Mouse (Mus musculus) heart, adult 2 months (tissue): Measurements from ENCODE around the gene Agap1. TPM values are rescaled to one million over a fixed set of nuclear protein-coding genes. Genes with fewer than 3 reads are reported as not detected.

Source experiments
- DNase-seq, 2 experiments: peaks; one replicate each; pipeline ENCODE4 v3.0.0; 2021
- H3K27ac ChIP-seq: fragments of 200-600 bp; 2 replicates; pipeline ENCODE4 v1.8.1; 2022
- H3K27me3 ChIP-seq: fragments of 200-500 bp; 2 replicates; pipeline ENCODE4 v1.6.1; 2012; ENCODE audit warnings: mild to moderate bottlenecking, low read length, inconsistent platforms, mixed read lengths; ENCODE audit not compliant: control insufficient read depth, insufficient read depth
- H3K36me3 ChIP-seq: fragments of 200-500 bp; 2 replicates; pipeline ENCODE4 v1.6.1; 2012; ENCODE audit warnings: low read length, inconsistent platforms; ENCODE audit not compliant: control insufficient read depth, insufficient read depth
- H3K4me1 ChIP-seq: fragments of 200-500 bp; 2 replicates; pipeline ENCODE4 v1.6.1; 2011; ENCODE audit warnings: low read length; ENCODE audit not compliant: control insufficient read depth, insufficient read depth
- H3K4me3 ChIP-seq: fragments of 200-600 bp; 2 replicates; pipeline ENCODE4 v1.8.1; 2022
- H3K79me2 ChIP-seq: fragments of 200-500 bp; replicated peaks from 2 replicates; pipeline ENCODE4 v1.6.1; 2012; ENCODE audit warnings: mild to moderate bottlenecking, inconsistent platforms, low read length, moderate library complexity, mixed read lengths; ENCODE audit not compliant: control insufficient read depth, insufficient read depth
- H3K9ac ChIP-seq: fragments of 200-500 bp; 2 replicates; pipeline ENCODE4 v1.6.1; 2012; ENCODE audit warnings: low read depth, mild to moderate bottlenecking, control low read depth, inconsistent platforms, low read length, mixed read lengths
- CTCF ChIP-seq: fragments of 200-600 bp; IDR thresholded peaks from 2 replicates; pipeline ENCODE4 v1.8.1; 2022; ENCODE audit warnings: antibody characterized with exemption, mild to moderate bottlenecking, moderate library complexity
- EP300 ChIP-seq: fragments of 200-500 bp; IDR thresholded peaks from 2 replicates; pipeline ENCODE4 v1.6.1; 2011; ENCODE audit warnings: low read depth, low read length, control low read depth; ENCODE audit not compliant: insufficient read depth
- POLR2A ChIP-seq: fragments of 200-500 bp; IDR thresholded peaks from 2 replicates; pipeline ENCODE4 v1.6.1; 2011; ENCODE audit warnings: mild to moderate bottlenecking, low read depth, low read length, control low read depth; ENCODE audit not compliant: insufficient read depth
- WGBS: fragments of 180-500 bp; shearing (Covaris S2); methylation state at CpG from one replicate; pipeline ENCODE4 v1.1.7; 2018; 5-methylcytosine and 5-hydroxymethylcytosine counted together
- intact Hi-C: fragments of 180-260 bp; cut with DNase I; formaldehyde crosslinking; loops from one replicate; pipeline ENCODE4 v1.15.1; 2025
- polyA plus RNA-seq: library from polyadenylated mRNA; depleted of rRNA; stranded (reverse); fragments of >200 nt; gene quantifications from 2 replicates; pipeline ENCODE4 v1.2.3, GENCODE M21; 2012
- total RNA-seq, 2 experiments: library from RNA; stranded (reverse); gene quantifications; 2 replicates each; pipeline ENCODE4 v1.2.3; 2021

Agap1 gene
- total and polyA plus RNA-seq, 3 experiments = 11.4 to 62.1 (median 59.0) TPM

- Histone ChIP-seq H3K4me1 (peaks cover 4% of the 10 kb centered on the region), H3K79me2 (no peaks in the 10 kb centered on the region), H3K27me3 (no peaks in the 10 kb centered on the region), H3K27ac (no peak overlapping the region), H3K36me3 (peaks cover 7% of the 10 kb centered on the region), H3K9ac (no peak overlapping the region), H3K4me3 (no peak overlapping the region)
- 82% methylated on average over 2 of the region's 2 CpGs for WGBS
- DNase-seq = no peak
- intact Hi-C loops = no loop called here
- TF ChIP-seq CTCF (no peak), POLR2A (no peak), EP300 (no peak)
Observed at GRCm38 (mm10) chr1:89697241-89697640, 242.6 kb downstream of the Agap1 start.

GRCm38 (mm10) chr1:89700166-89700565 lies 245.6 kb downstream of the Agap1 start:
- WGBS = 90% methylated on average over 9 of the region's 9 CpGs
- Histone ChIP-seq H3K36me3 (peaks cover under 1% of the 10 kb centered on the region; the same call in 1 of the 2 replicates), H3K9ac (no peak overlapping the region), H3K4me1 (peaks cover 1% of the 10 kb centered on the region; the same call in 1 of the 2 replicates), H3K27ac (no peak overlapping the region), H3K79me2 (no peaks in the 10 kb centered on the region), H3K4me3 (no peak overlapping the region), H3K27me3 (no peaks in the 10 kb centered on the region)
- intact Hi-C loops = no loop called here
- no peak for TF ChIP-seq CTCF
- TF ChIP-seq EP300 = no peak
- TF ChIP-seq POLR2A = no peak
- no peak for DNase-seq

- Histone ChIP-seq H3K4me3 (no peak overlapping the region), H3K9ac (no peak overlapping the region), H3K27me3 (no peaks in the 10 kb centered on the region), H3K79me2 (no peaks in the 10 kb centered on the region), H3K27ac (no peak overlapping the region), H3K4me1 (peaks cover 1% of the 10 kb centered on the region; the same call in 1 of the 2 replicates), H3K36me3 (no peaks in the 10 kb centered on the region)
- 90% methylated on average over 5 of the region's 5 CpGs for WGBS
- intact Hi-C loops = no loop called here
- no peak for TF ChIP-seq POLR2A
- no peak for TF ChIP-seq EP300
- TF ChIP-seq CTCF = no peak
- no peak for DNase-seq
Observed at GRCm38 (mm10) chr1:89701162-89701730, 246.6 kb downstream of the Agap1 start.

- Histone ChIP-seq H3K36me3 (no peaks in the 10 kb centered on the region), H3K9ac (no peak overlapping the region), H3K4me1 (peaks cover 9% of the 10 kb centered on the region), H3K27ac (no peak overlapping the region), H3K4me3 (no peak overlapping the region), H3K79me2 (no peaks in the 10 kb centered on the region), H3K27me3 (no peaks in the 10 kb centered on the region)
- 38% methylated on average over 13 of the region's 13 CpGs for WGBS
- DNase-seq = peak in 1 of 2 experiments; percentile 39
- no peak for TF ChIP-seq CTCF
- no peak for TF ChIP-seq EP300
- TF ChIP-seq POLR2A = no peak
- intact Hi-C loops = no loop called here
Observed at GRCm38 (mm10) chr1:89703294-89703693, 248.7 kb downstream of the Agap1 start.

- no peak for DNase-seq
- H3K9ac ChIP-seq = no peak overlapping the region
- intact Hi-C loops = no loop called here
- peaks cover 17% of the 10 kb centered on the region for H3K4me1 ChIP-seq
- no peaks in the 10 kb centered on the region for H3K36me3 ChIP-seq
- H3K4me3 ChIP-seq = no peak overlapping the region
- H3K79me2 ChIP-seq = no peaks in the 10 kb centered on the region
- no peaks in the 10 kb centered on the region for H3K27me3 ChIP-seq
- TF ChIP-seq CTCF (no peak), EP300 (no peak), POLR2A (no peak)
- H3K27ac ChIP-seq = no peak overlapping the region
- WGBS = 86% methylated on average over 6 of the region's 6 CpGs
Observed at GRCm38 (mm10) chr1:89705670-89706069, 251.1 kb downstream of the Agap1 start.

- intact Hi-C loops = no loop called here
- Histone ChIP-seq H3K4me3 (no peak overlapping the region), H3K36me3 (no peaks in the 10 kb centered on the region), H3K27ac (no peak overlapping the region), H3K4me1 (peaks cover 17% of the 10 kb centered on the region), H3K27me3 (no peaks in the 10 kb centered on the region), H3K79me2 (no peaks in the 10 kb centered on the region), H3K9ac (no peak overlapping the region)
- no peak for TF ChIP-seq CTCF
- no peak for TF ChIP-seq EP300
- no peak for TF ChIP-seq POLR2A
- DNase-seq = no peak
- 52% methylated on average over 2 of the region's 2 CpGs for WGBS
Observed at GRCm38 (mm10) chr1:89706862-89707261, 252.3 kb downstream of the Agap1 start.
